16 mouse cellular contexts compared by ENCODE assay signal in the genomic region with DNA sequence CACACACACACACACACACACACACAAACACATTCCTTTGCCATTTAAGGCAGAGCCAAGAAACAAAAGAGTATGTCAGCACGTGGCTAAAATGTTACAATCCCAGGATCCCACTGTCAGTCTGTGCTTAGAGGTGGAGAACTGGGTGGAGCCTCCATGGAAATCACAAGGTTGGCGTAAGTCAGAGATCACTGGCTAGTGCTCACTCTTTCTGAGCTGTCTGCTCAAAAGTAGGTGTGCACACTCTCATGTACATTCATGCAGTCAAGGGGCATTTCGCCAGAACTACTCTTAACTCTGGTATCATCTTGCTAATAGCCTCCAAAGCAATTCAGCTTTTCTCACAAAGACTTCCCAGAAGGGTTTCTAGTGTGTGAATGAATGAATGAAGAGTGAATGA.
"Had no signal": no experiment of that assay in that cellular context is flagged by ENCODE, and none has a peak within 500 bp of the region (broad histone marks: within the 10 kb centered on the region; RNA-seq: fewer than 3 reads in every experiment).

No protein-coding gene starts in this region.

- H3K36me3 ChIP-seq: kidney, embryonic 15.5 days; limb, embryonic 13.5 days; liver, embryonic 13.5 days; midbrain, embryonic 12.5 days; midbrain, embryonic 15.5 days had no signal

- H3K9ac ChIP-seq: kidney, embryonic 15.5 days; limb, embryonic 13.5 days; liver, embryonic 13.5 days; lung, embryonic 14.5 days; midbrain, embryonic 12.5 days; midbrain, embryonic 15.5 days had no signal

- H3K27me3 ChIP-seq: kidney, embryonic 15.5 days; liver, embryonic 13.5 days; midbrain, embryonic 12.5 days; midbrain, embryonic 15.5 days had no signal

- H3K9me3 ChIP-seq: kidney, embryonic 15.5 days; limb, embryonic 13.5 days; liver, embryonic 13.5 days; midbrain, embryonic 12.5 days; midbrain, embryonic 15.5 days had no signal

- H3K4me1 ChIP-seq: liver, embryonic 13.5 days had no signal

- DNase-seq: kidney, adult 2 months; kidney, postnatal 10 days; kidney, postnatal 36 days; layer of hippocampus, postnatal 36 days; left cerebral cortex, postnatal 4 days; liver, embryonic 13.5 days; lung, embryonic 14.5 days; thymus, adult 18-20 months; thymus, postnatal 36 days had no signal

- H3K4me2 ChIP-seq: limb, embryonic 13.5 days; liver, embryonic 13.5 days; lung, embryonic 14.5 days; midbrain, embryonic 12.5 days; midbrain, embryonic 15.5 days had no signal

- ATAC-seq: lung, postnatal 0 days; midbrain, embryonic 15.5 days had no signal

- H3K27ac ChIP-seq: kidney, embryonic 15.5 days; left cerebral cortex, adult 2 months; limb, embryonic 13.5 days; liver, embryonic 13.5 days; macrophage; midbrain, embryonic 12.5 days; midbrain, embryonic 15.5 days had no signal

- H3K4me3 ChIP-seq: kidney, embryonic 15.5 days; left cerebral cortex, adult 2 months; limb, embryonic 13.5 days; liver, embryonic 13.5 days; midbrain, embryonic 12.5 days; midbrain, embryonic 15.5 days had no signal
